Mouse (Mus musculus) induced T-regulatory cell, adult 2 months (primary cell): ENCODE results near the gene Sgcd.

ENCODE experiments used
- DNase-seq: peaks from one replicate; pipeline ENCODE4 v3.0.0-alpha.2; 2012; ENCODE audit warnings: low read depth

The Sgcd gene

DNA sequence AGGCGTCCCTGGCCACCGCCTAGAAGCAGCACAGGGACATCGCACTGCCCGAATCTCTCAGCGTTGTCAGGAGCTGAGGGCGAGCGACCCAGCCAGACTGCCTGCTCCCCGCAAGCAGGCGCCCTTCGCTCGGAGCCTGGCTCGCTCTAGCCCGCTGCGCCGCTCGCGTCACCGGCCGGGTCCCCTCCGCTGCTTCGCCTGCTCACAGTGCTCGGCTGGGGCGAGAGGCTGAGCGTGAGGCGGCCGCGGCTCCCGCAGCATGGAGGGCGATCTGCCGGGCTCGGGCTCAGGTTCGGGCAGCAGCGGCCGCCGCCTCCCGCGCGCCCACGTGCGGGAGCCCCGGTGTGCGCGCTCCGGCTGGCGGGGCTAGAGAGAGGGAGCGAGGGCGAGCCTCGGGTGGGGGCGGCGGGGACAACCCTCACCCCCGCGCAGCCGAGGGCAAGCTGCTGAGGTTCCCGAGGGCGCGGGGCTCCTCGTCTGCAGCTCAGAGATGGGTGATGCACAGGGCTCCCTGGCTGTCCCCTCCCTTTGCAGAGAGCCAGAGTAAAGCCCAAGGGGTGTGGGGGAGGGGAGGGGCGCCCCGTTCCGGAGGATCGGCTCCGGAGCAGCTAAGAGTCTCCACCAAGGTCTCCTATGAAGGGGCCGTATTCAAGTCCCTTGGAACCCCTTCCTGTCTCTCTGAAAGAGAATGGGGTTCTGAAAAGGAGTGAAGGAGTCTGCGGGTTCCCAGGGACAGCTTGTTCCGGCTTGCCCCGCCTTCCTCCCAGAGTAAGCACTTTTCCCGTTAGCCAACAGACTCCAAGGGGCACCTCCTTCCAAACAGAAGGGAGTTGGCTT lies at the start of gene Sgcd:
TSS of gene Sgcd (minus strand) at position 273 of the 837 bp plus-strand sequence.
- DNase-seq, result no peak

DNA sequence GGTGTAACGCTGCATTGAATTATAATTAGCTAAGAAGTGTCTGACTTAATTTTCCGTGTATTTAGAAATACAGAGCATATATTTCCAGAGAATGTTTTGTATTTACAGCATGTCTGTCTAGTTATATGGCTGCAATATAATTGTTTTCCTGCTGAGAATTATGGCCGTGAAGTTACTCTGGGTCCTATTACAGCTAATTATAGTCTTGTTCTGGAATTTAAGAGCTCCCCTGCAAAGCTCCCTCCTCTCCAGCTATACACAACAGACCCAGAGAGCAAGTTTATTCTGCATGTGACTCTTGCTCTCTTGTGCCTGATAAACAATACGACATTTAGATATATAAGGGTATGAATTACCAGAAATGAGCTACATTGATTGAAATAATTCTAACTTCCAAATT lies 49.3 kb upstream of the Sgcd start:
- DNase-seq, result no peak

DNA sequence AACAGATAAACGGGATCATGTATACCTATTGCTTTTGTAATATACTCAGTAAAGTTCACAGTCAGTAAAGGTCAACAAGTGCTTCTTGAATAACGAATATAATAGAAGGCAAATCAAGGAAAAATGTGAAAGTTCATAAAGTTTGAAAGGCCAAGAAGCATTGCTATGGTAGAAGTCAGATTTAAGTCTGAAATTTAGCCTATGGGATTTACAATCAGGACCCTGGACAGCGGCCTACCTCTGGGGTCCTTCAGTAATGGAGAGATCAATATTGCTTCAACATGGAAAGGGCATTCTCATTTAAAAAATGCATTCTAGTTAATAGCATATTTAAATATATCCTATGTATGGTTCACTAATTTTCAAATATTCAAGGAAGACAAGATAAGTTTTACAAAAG lies 24.1 kb upstream of the Sgcd start:
- no peak for DNase-seq

DNA sequence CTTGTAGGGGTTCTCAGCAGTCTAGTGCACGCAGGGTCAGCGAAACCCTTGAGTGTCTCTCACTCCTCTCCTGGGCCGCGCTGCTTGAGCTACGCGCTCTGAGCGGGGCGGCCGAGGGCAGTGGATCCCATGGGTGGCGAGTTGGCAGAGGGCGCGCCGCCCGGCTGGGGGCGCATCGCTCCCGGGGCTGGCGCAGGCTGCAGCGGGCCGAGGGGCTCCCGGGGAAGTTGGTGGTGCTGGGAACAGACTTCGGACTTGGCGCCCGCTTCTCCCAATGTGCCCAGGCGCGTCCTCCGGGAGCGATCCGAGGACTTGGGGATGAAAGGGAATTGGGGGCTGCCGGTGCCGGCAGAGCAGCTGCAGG lies 454 bp downstream of the Sgcd start:
- no peak for DNase-seq

DNA sequence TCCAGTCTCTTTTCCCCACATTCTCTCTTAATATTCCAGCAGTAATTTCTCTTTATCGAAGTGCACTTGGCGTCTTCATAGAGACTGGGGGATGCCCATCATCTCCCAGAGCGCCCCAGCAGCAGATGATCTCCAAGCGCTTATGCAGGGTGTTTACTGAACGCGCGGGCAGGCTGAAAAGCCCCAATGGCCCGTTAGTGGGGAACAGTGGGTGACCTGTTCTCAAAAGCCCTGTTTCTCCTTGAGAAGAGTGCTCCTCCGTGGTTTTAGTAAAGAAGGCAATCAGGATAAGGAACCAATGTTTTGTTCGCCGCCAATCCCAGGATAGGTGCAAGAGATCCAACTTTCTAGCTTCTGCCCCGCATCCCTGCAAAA lies 889 bp downstream of the Sgcd start:
- no peak for DNase-seq

DNA sequence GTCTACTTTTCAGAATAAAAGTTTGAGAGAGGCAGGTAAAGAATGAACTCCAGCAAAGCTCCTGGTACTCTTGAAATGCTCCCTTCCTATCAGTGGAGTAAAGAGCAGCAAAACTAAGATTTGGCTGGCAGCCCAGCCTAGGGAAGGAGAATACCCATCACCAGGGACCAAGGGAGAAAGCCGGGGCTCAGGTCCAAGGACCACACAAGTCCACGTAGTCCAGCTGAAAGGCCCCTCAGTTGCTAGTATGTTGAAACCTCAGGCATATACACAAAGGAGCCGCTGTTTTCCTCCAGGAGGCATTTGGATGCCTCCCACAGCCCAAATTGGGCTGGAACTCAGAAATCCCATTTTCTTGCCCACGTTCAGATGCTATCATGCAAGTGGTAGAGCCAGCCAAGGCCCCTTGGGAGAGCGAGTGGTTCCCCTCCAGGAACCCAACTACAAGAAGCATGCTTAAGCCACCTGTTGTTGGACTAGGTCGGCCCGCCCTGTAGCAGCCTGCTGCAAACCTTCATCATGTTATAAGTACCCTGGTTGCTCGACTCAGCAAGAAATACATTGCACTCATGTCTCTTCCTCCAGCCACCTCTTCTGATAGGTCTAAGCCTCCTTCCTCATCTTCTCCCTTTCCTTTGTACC lies 1.4 kb downstream of the Sgcd start:
- DNase-seq, result no peak

DNA sequence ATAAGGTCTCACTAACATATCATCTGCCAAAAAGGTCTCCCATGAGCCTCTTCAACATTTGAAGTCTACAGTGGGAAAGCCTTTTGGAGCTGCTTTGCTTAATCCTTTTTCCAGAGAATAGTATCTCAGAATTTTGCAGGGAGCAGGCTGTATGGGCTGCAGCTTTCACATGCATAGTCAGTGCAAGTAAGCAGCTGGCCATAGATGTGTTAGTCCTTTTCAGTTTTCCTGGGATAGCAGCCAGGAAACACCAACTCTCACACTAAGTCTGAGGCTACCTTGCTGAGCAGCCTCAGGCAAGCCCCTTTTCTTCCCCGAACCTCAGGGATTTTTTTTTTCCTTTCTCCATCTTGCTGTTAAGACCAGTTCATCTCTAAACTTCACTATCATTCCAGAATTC lies 6.6 kb downstream of the Sgcd start:
- no peak for DNase-seq

DNA sequence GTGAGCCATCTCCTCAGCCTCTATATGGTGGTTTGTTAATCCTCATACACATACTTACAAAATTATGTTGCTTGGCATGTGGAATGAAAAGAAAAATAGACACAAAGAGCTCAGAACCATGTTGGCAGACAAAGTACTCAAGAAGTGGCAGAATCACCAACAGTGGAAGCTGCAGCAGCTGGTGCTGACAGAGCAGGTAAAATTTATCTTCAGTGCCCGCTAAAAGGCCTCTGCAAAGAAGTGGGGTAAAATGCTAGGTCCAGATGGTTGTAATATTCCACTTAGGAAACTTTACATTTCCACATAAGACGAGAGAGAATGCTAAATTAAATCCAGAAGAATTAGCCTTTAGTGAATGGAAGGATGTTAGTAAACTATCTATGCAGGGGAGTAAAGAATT lies 7.7 kb downstream of the Sgcd start:
- no peak for DNase-seq

DNA sequence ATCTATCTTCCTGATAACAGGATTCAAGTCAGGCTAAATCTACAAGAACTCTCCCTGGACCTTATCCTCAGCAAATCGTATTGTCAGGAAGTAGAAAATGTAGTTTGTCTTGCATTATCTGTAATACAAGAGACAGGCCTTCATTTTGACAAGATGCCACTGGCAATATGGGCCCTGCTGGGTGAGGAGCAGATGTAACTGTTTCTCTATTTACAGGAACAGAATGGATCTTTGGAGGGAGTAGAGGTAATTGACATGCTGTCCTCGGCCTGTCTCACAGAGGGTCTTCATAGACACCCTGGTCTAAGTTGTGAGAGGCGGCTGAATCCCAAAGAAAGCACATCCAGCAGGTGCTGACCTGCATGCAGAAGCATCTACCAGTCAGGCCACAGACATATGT lies 35.5 kb downstream of the Sgcd start:
- DNase-seq, result no peak

DNA sequence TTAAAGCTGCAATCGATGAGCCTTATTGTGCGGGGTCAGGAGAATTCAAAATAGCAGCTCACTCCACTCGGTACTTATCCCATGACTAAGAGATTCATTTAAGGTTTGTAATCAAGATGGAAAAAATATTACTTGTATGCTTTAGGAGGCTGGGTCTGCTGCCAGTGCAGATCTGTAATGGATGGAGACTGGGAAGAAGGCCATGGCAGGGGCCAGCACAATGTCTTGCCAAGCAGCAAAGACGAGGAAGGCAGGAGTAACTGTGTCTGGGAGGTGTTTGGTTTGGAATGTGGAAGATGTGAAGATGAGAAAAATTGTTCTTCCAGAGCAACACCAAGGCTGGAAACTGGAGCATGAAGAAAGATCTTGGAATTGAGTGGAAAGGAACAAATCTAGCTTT lies 36.4 kb downstream of the Sgcd start:
- DNase-seq, result no peak

DNA sequence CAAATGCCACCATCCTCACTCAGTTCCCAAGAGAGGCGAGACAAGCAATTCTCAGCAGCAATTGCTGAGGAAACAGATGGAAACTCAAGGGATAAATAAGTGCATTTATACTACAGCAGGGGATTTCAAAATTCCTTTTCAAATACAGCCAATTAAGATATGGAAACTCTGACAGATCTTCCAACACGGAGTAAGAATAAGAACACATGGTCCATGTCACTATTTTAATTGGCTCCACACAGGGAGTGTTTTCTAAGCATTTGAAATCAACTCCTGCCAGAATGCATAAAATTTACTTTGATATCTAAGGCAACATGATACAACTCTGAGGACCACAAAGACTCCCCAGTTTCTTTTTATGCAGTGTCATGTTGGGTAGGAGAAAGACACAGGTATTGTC lies 49.0 kb downstream of the Sgcd start:
- no peak for DNase-seq

DNA sequence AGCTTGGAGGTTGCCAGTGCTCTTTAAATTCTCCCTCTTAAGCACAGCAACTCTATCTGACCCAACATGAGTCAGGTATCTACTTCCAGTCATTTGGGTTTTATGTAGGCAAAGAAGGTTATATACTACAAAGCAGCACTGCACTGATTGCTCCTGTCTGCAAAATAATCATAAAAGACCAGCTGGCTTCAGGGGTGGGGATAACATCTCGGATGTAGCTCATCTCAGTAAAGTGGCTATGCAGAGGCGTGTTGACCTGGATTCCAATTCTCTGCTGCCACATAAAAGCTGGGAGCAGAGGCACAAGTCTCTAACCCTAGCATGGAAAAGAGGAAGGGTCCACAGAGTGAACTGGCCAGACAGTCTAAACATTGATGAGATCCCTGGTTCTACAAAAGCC lies 71.2 kb downstream of the Sgcd start:
- DNase-seq, result no peak

DNA sequence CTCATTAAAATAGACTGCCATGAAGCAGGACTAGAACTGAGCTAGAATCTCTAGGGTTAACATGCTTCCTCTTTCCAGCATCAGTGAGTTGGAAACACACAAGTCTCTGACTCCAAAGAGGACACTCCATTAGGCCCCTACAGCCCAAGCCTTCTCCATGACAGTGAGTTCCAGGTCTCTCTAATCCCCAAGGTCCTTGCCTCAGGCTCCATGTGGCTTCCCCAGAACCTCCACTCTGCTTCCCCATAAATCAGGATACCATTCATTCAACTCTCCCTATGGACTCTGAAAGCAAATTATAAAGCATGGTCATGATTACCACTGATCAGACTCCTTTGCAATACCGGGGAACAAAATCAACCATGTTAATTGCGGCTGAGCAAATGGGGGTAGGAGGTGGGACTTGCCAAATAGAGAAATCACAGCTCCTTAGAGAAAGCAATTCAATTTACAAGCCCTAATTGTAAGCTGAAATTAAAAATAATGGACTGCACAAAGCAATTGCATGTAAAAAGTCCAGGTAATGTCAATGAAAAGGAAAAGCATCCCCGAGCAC lies 97.1 kb downstream of the Sgcd start:
- DNase-seq, result no peak

DNA sequence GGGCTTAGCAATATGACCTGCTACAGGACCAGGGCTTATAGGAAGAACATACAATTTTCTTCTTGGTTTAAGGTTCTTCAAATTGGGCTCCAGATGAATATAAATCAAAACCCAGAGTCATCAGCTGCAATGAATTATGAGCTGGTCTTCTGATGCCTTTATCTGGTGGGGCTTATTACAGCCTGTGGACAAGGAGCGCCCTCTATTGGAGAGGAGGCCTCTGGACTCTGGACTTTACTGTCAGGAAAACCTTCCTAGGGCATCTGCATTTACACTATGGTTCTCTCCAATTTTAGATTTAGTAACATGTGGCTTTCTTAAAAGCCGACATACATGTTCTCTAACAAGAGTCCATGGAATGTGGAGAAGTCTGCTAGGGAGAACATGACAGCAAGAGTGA lies 98.5 kb downstream of the Sgcd start:
- no peak for DNase-seq

DNA sequence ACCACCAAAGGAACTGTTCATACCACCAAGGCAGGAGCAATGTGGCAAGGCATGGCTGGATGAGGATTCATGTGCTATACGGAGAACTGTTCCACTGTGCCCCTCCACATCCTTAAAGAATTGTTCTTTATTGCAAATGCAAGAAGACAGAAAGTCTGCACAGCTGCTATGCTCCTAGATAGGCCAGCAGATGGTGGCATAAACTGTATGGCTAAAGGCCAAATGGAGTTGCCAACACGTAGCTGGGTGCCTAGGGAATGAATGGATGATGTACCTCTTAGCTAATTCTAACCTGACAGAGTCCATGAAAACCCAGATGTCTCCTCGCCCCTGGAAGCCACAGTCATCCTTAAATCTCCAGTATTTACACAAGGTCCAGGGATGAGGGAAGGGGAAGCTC lies 103.5 kb downstream of the Sgcd start:
- DNase-seq, result no peak

DNA sequence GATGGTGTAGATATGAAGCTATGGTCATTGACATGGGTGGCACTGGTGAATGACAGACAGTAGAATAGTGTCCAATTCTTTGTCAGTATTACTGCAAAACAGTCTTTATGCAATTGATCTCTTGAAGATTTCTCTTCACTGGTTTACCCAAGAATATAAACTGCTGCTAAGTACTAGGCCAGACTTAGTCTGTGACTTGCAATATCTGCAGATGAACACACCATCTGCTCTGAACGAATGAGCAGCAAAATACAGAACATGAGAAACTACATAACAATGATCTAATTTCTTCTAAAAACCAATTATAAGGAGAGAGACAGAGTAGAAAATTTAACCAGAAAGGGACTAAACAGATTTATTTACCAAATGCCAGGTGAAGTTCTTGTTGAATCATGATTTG lies 105.2 kb downstream of the Sgcd start:
- no peak for DNase-seq

DNA sequence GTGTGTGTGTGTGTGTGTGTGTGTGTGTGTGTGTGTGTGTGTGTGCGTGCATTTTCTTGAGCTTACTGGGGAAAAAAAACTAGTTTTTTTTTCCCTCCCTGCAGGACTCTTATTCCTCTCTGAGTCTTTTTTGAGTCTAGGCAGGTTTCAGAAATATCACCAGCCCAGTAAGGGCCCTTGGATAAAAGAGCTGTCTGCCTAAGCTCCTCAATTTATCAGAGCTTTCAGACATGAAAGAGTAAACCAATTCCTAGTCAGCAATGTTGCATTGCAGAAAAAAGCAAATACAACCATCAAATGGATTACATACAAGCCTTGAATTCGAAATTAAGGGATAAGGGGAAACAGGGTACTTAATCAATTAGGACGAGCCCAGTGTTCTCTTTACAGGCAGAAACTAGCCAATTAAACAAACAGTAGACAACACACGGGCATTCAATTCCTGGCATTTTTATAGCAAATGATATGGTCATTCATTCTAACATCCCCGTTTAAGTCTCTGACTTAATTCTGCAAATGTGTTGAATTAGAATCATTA lies 112.1 kb downstream of the Sgcd start:
- no peak for DNase-seq

DNA sequence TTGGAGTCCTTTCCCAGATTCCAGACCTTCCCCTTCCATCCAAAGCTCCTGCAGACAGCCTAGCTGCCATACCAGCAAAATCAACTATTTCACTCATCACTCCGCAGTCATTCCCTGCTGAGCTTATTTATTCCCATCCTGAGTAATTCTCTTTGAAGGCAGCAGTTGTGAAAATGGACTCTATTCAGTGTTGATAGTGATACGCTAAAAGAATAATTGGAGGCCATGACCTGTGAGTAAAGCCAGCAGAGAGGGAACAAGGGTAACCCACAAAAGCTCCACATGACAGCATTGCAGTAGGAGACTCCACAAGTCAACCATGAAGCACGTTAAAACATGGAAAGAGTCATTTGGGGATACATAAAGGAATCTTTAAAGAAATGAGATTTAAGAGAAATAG lies 142.9 kb downstream of the Sgcd start:
- DNase-seq, result no peak

DNA sequence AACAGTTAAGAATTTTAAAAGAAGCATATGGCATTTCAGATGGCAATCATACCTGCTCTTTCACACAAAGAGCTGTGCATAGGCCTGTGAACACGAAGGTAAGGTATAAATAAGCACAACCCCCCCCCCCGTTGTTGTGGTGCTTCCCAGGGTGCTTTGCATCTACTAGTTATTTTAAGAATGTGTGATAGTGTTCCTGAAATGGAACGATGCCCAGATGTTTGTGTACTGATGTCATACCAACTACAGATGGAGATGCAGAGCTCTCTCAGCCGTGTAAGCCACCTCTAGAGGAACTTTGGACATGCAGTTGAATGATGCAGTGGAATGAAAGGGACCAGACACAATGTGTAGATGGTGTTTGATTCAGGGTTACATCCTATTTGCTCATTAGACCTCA lies 155.5 kb downstream of the Sgcd start:
- no peak for DNase-seq

DNA sequence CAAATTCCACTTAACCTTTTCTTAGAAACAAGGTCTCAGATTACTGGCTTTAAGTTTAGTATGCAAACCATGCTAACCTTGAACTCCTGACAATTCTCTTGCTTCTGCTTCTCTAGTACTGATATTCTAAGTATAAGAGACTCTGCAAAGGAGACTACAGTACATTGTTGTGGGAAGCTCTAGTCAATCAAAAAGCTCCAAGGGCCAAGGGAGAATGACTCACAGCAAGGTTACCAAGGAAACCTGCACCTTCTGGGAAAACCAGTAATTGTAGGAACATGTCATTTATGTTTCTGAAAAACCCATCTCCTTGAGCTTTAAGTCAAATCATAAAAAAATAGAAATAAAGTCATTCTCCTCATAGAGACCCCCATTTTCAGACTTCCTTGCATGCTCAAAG lies 178.5 kb downstream of the Sgcd start:
- no peak for DNase-seq

DNA sequence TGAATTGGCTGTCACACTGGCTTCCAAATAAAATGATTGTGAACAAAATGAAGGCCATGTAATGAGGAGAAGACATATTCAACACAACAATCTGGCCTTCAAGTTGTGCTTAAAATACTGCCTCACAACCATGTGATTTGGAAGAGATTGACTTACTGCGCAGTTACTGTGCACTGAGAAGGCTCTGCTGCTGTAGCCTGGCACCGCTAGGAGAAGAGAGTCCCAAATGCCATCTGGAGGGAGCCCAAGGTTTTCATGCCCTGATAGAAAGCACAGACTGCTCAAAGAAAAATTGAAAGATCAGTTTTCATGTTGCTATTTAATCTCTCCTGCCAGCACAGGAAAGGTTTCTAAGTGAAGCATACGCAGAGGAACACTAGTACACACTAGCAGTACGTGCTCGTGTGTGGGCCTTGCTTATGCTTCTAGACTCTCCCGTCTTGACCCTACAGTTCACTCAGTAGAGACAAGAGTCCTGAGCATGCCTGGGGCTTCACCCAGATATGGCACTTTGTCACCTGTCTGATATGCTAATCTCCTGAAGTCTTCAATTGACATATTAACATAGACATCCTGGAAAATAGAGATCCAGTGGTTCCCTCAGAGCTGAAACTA lies 184.6 kb downstream of the Sgcd start:
- no peak for DNase-seq

DNA sequence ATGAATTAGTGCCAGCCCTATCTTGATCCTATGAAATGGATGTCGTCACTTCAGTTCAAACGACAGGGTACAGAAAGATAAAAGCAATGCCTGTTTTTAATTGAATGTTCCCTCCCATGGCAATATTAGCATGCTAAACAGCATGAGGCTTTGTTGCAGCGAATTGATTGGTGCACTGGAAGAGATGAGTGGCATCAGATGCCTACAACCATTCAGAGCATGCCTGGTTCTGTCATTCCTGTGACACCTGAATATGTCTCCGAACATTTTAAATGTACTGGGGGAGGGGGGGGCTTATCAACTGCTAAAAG lies 210.9 kb downstream of the Sgcd start:
- no peak for DNase-seq

DNA sequence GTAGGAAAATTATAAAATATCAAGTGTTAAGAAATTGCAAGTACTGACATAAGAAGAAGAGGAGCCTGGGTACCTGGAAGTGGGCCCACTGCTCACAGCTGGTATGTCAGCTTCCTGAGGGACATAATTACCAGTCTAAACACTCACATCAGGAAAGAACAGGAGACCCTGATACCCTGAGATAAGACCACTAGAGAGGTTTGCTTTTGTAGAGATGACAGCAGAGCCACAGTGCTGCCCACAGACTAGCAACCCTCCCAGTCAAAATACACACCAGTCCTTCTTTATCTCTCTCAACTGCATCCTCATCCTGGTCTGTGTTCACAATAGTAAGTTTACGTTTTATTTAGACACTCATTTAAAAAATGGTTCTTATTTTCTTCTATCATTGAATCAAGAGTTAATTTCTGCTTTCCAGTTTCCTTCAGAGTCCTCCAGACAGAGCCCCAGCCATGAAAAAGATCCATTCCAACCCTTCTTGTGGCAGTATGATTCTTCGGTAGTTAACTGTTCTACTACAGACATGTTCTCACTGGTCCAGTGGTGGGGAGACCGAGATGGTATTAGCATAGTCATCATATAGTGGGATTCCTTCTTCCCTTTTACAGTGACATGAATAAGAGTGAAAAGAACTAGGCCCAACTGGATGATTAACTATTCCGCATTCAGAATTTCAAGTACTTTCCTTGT lies 211.4 kb downstream of the Sgcd start:
- DNase-seq, result no peak
